Mouse (Mus musculus) midbrain, embryonic 12.5 days (tissue): Measurements from ENCODE around the gene Coro1c. TPM values are rescaled to one million over a fixed set of nuclear protein-coding genes. Genes with fewer than 3 reads are reported as not detected.
"Not testable (repeated sequence)": the region's sequence is repeated elsewhere in the genome, so short reads cannot be mapped to it uniquely, and the experiment has no call there.

Experiments used
- ATAC-seq: fragments of 200-750 bp; cut with Nextera tagmentation; 2 replicates; pipeline ENCODE4 v1.8.0; 2017; ENCODE audit warnings: low read depth, moderate TSS enrichment, moderate library complexity; ENCODE audit not compliant: low FRiP score
- H3K27ac ChIP-seq: fragments of 300-500 bp; sonication (generic); replicated peaks from 2 replicates; pipeline ENCODE4 v1.5.1; 2016; ENCODE audit warnings: mild to moderate bottlenecking
- H3K27me3 ChIP-seq: fragments of 300-500 bp; sonication (generic); 2 replicates; pipeline ENCODE4 v1.6.1; 2016; ENCODE audit warnings: mild to moderate bottlenecking
- H3K36me3 ChIP-seq: fragments of 300-500 bp; sonication (generic); 2 replicates; pipeline ENCODE4 v1.6.1; 2016
- H3K4me1 ChIP-seq: fragments of 300-500 bp; sonication (generic); 2 replicates; pipeline ENCODE4 v1.6.1; 2016
- H3K4me2 ChIP-seq: fragments of 300-500 bp; sonication (generic); replicated peaks from 2 replicates; pipeline ENCODE4 v1.6.1; 2016; ENCODE audit warnings: mild to moderate bottlenecking, moderate library complexity
- H3K4me3 ChIP-seq: fragments of 300-500 bp; sonication (generic); 2 replicates; pipeline ENCODE4 v1.5.1; 2016; ENCODE audit warnings: mild to moderate bottlenecking
- H3K9ac ChIP-seq: fragments of 300-500 bp; sonication (generic); replicated peaks from 2 replicates; pipeline ENCODE4 v1.6.1; 2016; ENCODE audit warnings: mild to moderate bottlenecking, moderate library complexity
- H3K9me3 ChIP-seq: fragments of 300-500 bp; sonication (generic); 2 replicates; pipeline ENCODE4 v1.6.1; 2016; ENCODE audit warnings: mild to moderate bottlenecking
- WGBS: fragments of 180-500 bp; shearing (Covaris S2); methylation state at CpG from one replicate; pipeline ENCODE4 v1.1.7; 2016; 5-methylcytosine and 5-hydroxymethylcytosine counted together
- polyA plus RNA-seq: library from polyadenylated mRNA; unstranded; fragments of >200 nt; fragmentation: Nextera tagmentation; extraction: Ambion mirVana; gene quantifications from 2 replicates; pipeline ENCODE4 v1.2.1, GENCODE M21; 2016

The Coro1c gene
- polyA plus RNA-seq, 1 experiment from 2014 or later, result 227 TPM

DNA sequence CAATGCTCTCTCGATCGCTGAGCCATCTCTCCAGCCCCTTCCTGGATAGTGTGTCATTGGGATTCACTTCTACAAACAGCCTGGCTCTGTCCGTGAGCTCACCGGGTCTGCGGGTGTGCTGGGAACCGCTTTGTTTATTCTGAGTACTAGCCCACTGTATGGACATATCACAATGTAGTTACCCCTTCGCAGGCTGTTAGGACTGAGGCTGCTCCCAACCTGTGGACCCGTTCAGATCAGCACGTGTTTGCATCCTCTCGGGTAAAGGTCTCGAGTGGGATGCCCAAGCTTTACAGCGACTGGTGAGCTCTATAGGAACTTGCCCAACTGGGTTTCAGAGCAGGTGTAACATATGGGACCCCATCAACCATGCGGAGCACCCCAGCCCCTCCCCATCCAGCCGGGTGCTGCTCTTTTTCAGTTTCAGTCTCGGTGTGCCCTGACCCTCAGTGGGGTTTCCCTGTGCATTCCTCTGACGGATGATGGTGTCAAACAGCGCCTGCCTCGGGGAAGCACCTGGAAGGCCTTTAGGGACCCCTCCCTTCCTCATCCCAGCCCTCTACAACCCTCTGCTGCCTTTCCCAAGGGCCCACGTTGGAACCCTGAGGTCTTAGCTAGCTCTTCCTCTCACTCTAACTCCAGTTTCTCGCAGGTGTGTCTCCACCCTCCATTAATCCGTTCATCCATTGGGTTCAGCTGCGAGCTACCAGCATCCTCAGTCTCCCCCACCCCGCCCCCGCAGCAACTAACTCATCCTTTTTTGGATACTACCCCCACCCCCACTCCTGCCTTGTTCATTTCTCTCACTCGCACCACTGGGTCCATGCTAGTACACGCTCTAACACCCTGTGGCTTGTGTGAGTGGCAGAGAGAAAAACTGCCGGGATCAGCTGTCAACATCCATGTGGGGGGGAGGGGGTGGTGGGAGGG is 94.2 kb downstream of the Coro1c start:
- Histone ChIP-seq H3K9ac (no peak overlapping the region), H3K4me1 (no peaks in the 10 kb centered on the region), H3K27me3 (peaks cover 32% of the 10 kb centered on the region), H3K9me3 (peaks cover 7% of the 10 kb centered on the region; the same call in 1 of the 2 replicates), H3K27ac (no peak overlapping the region), H3K36me3 (no peaks in the 10 kb centered on the region), H3K4me3 (no peak overlapping the region), H3K4me2 (no peak overlapping the region)
- WGBS, result 38% methylated on average over 27 of the region's 27 CpGs
- ATAC-seq, result no peak

DNA sequence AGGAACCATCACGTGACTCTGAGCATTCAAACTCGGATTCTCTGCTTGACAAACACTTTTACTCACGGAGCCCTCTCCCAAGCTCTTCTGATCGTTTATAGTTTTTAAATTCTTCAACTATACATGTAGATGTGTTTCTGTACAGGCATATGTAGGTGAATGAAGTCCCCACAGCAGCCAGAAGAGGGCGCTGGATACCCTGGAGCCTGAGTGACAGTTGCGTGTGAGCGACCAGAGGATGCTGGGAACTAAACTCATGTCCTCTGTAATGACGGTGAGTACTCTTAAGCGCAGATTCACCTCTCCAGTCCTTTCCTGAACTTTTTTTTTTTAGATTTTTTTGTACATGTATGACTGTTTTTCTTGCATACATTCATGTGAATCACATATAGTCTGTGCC is 95.0 kb downstream of the Coro1c start:
- no peak overlapping the region for H3K27ac ChIP-seq
- ATAC-seq, result no peak

DNA sequence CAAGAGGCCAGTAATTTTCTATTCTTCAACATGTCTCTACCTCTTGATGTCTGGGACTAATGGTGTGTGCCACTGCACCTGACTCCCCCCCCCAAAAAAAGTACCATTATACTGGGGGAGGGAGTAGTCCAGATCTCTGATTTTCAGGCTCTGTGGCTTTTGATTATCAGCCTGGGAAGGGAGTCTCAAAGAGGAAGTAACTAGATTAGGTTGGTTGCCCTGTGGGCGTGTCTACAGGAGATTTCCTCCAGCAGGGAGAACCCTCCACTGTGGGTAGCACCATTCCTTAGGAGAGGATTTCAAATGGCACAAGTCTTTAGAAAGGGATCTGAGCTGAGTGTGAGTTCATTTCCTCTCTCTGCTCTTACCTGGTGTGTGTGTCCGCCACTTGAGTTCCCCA is 95.9 kb downstream of the Coro1c start:
- peaks cover 7% of the 10 kb centered on the region; the same call in 1 of the 2 replicates for H3K9me3 ChIP-seq
- 97% methylated on average over 2 of the region's 2 CpGs for WGBS
- H3K36me3 ChIP-seq, result no peaks in the 10 kb centered on the region
- peaks cover 36% of the 10 kb centered on the region for H3K27me3 ChIP-seq
- H3K9ac ChIP-seq, result no peak overlapping the region
- H3K4me2 ChIP-seq, result no peak overlapping the region
- ATAC-seq, result no peak
- no peak overlapping the region for H3K27ac ChIP-seq
- H3K4me3 ChIP-seq, result no peak overlapping the region
- no peaks in the 10 kb centered on the region for H3K4me1 ChIP-seq

More for the DNA sequence above, 95.0 kb downstream of the Coro1c start:
- H3K9me3 ChIP-seq, result peaks cover 7% of the 10 kb centered on the region; the same call in 1 of the 2 replicates
- no peak overlapping the region for H3K9ac ChIP-seq
- no peak overlapping the region for H3K4me3 ChIP-seq
- no peaks in the 10 kb centered on the region for H3K4me1 ChIP-seq
- H3K4me2 ChIP-seq, result no peak overlapping the region
- H3K27me3 ChIP-seq, result peaks cover 32% of the 10 kb centered on the region
- no peaks in the 10 kb centered on the region for H3K36me3 ChIP-seq
- WGBS, result 26% methylated on average over 9 of the region's 9 CpGs

DNA sequence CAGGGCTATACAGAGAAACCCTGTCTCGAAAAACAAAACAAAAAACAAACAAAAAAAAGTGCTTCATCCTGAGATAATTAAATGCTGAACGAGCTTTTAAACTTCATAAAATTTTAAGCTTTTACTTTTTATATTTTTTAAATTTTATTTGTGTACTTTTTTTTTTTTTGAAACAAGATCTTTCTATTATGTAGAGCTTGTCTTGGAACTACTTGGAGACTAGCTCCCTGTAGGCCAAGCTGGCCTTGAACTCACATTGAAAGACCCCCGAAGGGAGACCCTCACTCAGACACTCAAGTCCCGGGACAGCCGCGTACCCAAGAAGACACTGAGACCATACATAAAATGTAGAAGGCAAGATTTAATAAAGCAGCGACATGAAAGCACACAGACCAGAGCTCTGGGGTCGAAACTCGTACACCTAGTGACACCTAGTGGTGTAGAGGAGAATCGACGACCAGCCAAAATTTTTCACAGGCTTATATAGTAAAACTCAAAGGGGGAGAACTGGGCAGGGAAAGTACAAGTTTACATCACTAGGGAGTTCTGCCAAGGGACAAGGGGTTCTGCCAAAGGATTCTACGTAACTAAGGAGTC is 96.6 kb downstream of the Coro1c start:
- not testable (repeated sequence) for H3K4me1 ChIP-seq, H3K9me3 ChIP-seq, H3K4me2 ChIP-seq, H3K4me3 ChIP-seq, H3K9ac ChIP-seq, H3K27ac ChIP-seq, H3K36me3 ChIP-seq, ATAC-seq
- peaks cover 36% of the 10 kb centered on the region for H3K27me3 ChIP-seq
- whole genome bisulfite sequencing, result 27% methylated on average over 11 of the region's 12 CpGs

DNA sequence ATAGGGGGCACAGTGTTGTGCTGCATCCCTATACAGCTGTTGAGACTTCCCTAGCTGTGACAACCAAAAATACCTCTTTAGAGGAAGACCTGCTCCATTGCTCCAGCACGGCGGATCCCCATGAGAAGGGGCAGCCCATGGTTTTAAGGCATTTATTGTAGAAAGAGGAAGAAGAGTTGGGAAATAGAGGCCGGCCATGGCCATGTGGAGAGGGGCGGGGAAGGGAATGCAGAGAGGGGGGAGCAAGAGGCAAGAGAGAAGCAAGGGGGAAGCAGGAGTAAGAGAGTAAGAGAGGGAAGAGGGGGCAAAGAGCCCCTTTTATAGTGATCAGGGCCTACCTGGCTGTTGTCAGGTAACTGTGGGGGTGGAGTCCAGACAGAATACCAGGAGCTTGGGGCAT is 98.4 kb downstream of the Coro1c start:
- ATAC-seq, result no peak

DNA sequence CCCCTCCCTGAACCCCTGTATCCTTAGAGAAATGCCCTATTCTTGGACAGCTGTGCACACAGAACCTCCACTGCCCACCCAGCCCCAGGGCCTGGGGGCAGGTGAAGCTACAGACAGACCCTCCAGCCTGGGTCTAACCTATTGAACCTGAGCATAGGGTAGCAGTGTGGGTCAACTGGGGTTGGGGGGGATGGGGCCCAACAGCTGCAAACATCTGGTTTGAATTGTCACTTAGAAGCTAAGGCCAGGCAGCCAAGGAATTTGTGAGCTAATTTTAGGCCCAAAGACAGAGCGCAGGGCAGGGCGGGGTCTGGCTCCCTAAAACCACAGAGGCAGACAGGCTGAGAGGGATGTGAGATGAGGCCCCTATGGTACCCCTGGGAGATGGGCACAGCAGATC is 100.4 kb downstream of the Coro1c start:
- H3K36me3 ChIP-seq, result no peaks in the 10 kb centered on the region
- H3K4me2 ChIP-seq, result no peak overlapping the region
- H3K27ac ChIP-seq, result no peak overlapping the region
- H3K9ac ChIP-seq, result no peak overlapping the region
- peaks cover 6% of the 10 kb centered on the region; the same call in 1 of the 2 replicates for H3K27me3 ChIP-seq
- 83% methylated on average over 2 of the region's 2 CpGs for WGBS
- H3K4me3 ChIP-seq, result no peak overlapping the region
- H3K4me1 ChIP-seq, result no peaks in the 10 kb centered on the region
- ATAC-seq, result no peak
- H3K9me3 ChIP-seq, result peaks cover 7% of the 10 kb centered on the region; the same call in 1 of the 2 replicates

More for the DNA sequence above, 98.4 kb downstream of the Coro1c start:
- Histone ChIP-seq H3K27ac (no peak overlapping the region), H3K9me3 (peaks cover 7% of the 10 kb centered on the region; the same call in 1 of the 2 replicates), H3K27me3 (peaks cover 22% of the 10 kb centered on the region; the same call in 1 of the 2 replicates), H3K4me2 (no peak overlapping the region), H3K4me3 (no peak overlapping the region), H3K9ac (no peak overlapping the region), H3K36me3 (no peaks in the 10 kb centered on the region), H3K4me1 (no peaks in the 10 kb centered on the region)
- 89% methylated on average over 4 of the region's 4 CpGs for WGBS

DNA sequence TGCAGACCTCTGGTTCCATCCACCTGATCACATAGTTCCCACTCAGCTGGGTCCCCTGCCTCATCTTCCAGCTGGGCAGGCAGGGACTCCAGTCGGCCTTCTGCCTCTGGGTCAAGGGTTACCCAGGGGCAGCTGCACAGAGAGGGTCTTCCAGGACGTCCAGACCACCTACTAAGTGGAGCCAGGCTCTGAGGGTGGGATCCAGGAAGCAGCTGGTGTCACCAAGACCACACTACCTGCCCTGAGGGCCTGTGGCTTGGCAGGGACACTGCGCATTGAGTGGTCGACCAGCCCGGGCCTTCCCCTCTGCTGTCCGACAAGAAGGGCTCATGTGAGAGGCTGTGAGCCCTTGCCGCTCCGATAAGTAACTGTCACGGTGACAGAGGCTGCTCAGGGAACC is 100.8 kb downstream of the Coro1c start:
- peaks cover 7% of the 10 kb centered on the region; the same call in 1 of the 2 replicates for H3K9me3 ChIP-seq
- H3K36me3 ChIP-seq, result no peaks in the 10 kb centered on the region
- 0 out of 2 replicates have a peak, but pooled peaks cover 4% of the 10 kb centered on the region for H3K27me3 ChIP-seq
- H3K9ac ChIP-seq, result no peak overlapping the region
- no peaks in the 10 kb centered on the region for H3K4me1 ChIP-seq
- no peak overlapping the region for H3K4me2 ChIP-seq
- no peak for ATAC-seq
- WGBS, result 65% methylated on average over 9 of the region's 9 CpGs
- no peak overlapping the region for H3K27ac ChIP-seq
- H3K4me3 ChIP-seq, result no peak overlapping the region

DNA sequence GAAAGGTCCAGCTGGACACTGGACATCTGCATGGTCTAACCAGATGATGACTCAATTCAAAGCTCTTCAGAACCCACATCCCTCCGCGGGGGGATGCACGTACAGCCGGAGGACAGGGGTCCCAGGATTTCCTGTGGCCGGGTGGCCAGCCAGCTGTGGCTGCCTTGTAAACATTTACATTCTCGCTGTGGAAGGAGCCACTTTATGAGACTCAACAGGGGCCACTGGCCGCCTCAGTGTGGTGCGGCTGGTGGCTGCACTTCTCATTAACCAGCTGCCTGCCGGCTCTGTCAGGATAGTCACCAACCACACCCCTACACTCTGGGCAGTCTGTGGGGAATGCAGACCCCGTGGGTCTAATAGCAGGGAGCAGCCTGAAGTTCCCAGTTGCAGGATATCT is 102.1 kb downstream of the Coro1c start:
- Histone ChIP-seq H3K4me3 (no peak overlapping the region), H3K9ac (no peak overlapping the region), H3K27me3 (0 out of 2 replicates have a peak, but pooled peaks cover 4% of the 10 kb centered on the region), H3K27ac (no peak overlapping the region), H3K9me3 (peaks cover 5% of the 10 kb centered on the region; the same call in 1 of the 2 replicates), H3K4me1 (no peaks in the 10 kb centered on the region), H3K4me2 (no peak overlapping the region), H3K36me3 (no peaks in the 10 kb centered on the region)
- no peak for ATAC-seq
- WGBS, result 41% methylated on average over 10 of the region's 10 CpGs

DNA sequence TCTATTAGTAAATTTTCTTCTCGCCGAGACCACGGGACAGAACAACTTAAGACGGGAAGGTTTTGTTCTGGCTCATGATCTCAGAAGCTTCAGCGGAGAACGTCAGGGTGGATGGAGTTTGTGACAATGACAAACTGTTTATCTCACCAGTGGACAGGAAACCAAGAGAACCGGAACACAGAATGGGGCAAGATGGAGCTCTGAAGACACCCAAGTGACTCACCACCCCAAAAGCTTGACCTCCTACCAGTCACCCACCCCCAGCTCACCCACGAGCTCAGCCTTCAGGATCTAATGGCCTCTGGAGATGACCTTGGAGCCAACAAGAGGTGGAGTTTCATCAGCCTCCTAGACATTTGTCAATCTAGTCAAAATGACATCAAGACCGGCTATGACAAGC is 103.3 kb downstream of the Coro1c start:
- 86% methylated on average over 9 of the region's 9 CpGs for WGBS
- Histone ChIP-seq H3K27ac (no peak overlapping the region), H3K27me3 (0 out of 2 replicates have a peak, but pooled peaks cover 7% of the 10 kb centered on the region), H3K4me3 (no peak overlapping the region), H3K4me1 (peaks cover 5% of the 10 kb centered on the region), H3K36me3 (no peaks in the 10 kb centered on the region), H3K9ac (no peak overlapping the region), H3K9me3 (peaks cover under 1% of the 10 kb centered on the region; the same call in 1 of the 2 replicates), H3K4me2 (no peak overlapping the region)
- no peak for ATAC-seq

DNA sequence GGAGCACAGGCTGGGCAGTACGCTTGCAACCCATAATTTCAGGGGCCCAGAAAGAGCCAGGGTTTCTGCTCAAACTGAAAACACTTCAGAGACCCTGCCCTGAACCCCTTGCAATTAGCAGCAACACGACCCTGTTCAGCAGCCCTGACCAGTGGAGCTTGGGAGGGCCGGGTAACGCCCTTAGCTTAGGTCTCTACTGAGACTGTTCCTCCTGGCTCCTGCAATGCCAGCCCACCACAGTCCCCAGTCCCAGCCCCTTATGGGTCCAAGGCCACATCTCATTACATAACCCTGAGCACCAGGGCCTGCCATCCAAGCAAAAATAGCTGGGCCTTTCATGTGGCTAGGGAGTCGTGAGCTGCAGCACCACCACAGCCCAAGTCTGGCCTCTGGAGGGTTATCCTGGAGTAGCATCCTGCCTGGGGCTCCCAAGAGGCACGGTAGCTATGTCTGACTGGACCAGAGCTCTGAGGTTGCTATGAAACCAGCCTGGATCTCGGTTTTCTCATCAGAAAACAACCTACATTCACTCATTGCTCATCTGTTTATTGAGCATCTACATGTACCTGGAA is 104.1 kb downstream of the Coro1c start:
- no peaks in the 10 kb centered on the region for H3K9me3 ChIP-seq
- H3K4me3 ChIP-seq, result no peak overlapping the region
- no peaks in the 10 kb centered on the region for H3K36me3 ChIP-seq
- H3K4me2 ChIP-seq, result no peak overlapping the region
- peaks cover 13% of the 10 kb centered on the region for H3K4me1 ChIP-seq
- H3K27ac ChIP-seq, result no peak overlapping the region
- 67% methylated on average over 7 of the region's 7 CpGs for WGBS
- no peak for ATAC-seq
- 0 out of 2 replicates have a peak, but pooled peaks cover 7% of the 10 kb centered on the region for H3K27me3 ChIP-seq
- no peak overlapping the region for H3K9ac ChIP-seq

DNA sequence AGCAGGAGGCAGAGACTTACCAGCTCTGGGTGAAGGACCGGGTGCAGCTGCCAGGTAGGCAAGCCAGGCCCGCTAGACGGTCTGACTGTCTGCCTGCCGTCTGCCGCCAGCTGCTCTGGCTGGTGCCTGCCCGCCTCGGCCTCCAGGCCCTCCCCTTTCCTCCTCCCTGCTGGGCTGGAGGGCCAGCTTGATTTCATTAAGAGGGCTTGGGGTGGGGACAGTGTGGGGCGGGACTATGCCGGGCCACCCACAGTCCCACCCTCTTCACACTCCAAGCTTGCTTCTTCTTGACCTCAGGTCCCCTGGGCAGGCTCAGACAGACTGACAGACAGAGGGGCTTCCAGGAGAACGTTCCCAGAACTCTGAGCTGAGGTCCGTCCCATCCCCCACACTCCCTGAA is 108.3 kb downstream of the Coro1c start, which contains the start of gene Tmem119:
TSS of gene Tmem119 (minus strand) at position 237 of the 400 bp plus-strand sequence.
- peak within 1 kb of the TSS; percentile 52 for H3K27ac ChIP-seq
- no peaks in the 10 kb centered on the region for H3K36me3 ChIP-seq
- peak; percentile 79 for ATAC-seq
- H3K27me3 ChIP-seq, result peaks cover 36% of the 10 kb centered on the region
- under 1% methylated on average over 11 of the region's 11 CpGs for WGBS
- H3K4me1 ChIP-seq, result peaks cover 23% of the 10 kb centered on the region
- H3K9me3 ChIP-seq, result no peaks in the 10 kb centered on the region
- H3K4me3 ChIP-seq, result 0 out of 2 replicates have a peak within 1 kb of the TSS, but pooled peaks have one; percentile 9
- peak within 1 kb of the TSS; percentile 26 for H3K4me2 ChIP-seq
- peak within 1 kb of the TSS; percentile 21; the same call in 1 of the 2 replicates for H3K9ac ChIP-seq
